Comparison of ENCODE assay signal across 30 mouse cellular contexts in the genomic region with DNA sequence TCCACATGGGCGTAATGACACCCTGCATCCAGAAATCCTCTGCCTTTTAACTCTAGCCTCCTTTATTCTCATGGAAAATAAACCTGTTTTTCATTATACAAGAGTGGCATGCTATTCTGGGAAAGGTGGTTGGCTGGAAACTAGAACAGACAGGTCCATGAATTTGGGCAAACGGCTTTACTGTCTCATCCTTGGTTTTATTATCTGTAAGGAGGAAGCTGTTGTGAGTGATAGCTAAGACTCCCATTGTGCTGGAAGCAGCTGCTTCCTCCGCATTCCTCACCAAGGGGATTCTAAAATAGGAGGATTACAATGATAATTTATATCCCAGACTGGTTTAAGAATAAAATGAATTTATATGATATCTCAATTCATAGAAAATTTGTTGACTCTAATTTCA.
A peak's percentile ranks its signal among the peaks of the same experiment; 100 is the strongest.
DNase-seq lines count a peak whose midpoint lies in the region; ATAC-seq lines count a peak whose summit lies in the region.
"Had no signal": no experiment of that assay in that cellular context is flagged by ENCODE, and none has a peak within 500 bp of the region (broad histone marks: within the 10 kb centered on the region; RNA-seq: fewer than 3 reads in every experiment).

No protein-coding gene starts in this region.

- no peaks in the 10 kb centered on the region for H3K36me3 ChIP-seq in forebrain, embryonic 15.5 days
- no peaks in the 10 kb centered on the region for H3K36me3 ChIP-seq in forebrain, embryonic 11.5 days (ENCODE audit: control insufficient read depth, insufficient read depth, low read length)
- no peaks in the 10 kb centered on the region for H3K36me3 ChIP-seq in hindbrain, embryonic 15.5 days
- no peaks in the 10 kb centered on the region for H3K36me3 ChIP-seq in hindbrain, embryonic 10.5 days
- no peaks in the 10 kb centered on the region for H3K36me3 ChIP-seq in midbrain, embryonic 14.5 days (ENCODE audit: control insufficient read depth, insufficient read depth, low read length)
- no peaks in the 10 kb centered on the region for H3K36me3 ChIP-seq in midbrain, embryonic 15.5 days (replicated peaks)
- H3K36me3 ChIP-seq: embryonic facial prominence, embryonic 12.5 days; heart, embryonic 13.5 days; lung, embryonic 15.5 days; midbrain, embryonic 10.5 days had no signal

- no peak for DNase-seq in forebrain, embryonic 11.5 days (ENCODE audit: low spot score)
- DNase-seq in hindbrain, embryonic 10.5 days (ENCODE audit: low spot score) = no peak
- DNase-seq in midbrain, embryonic 14.5 days = peak; percentile 9
- peak; percentile 31 for DNase-seq in telencephalon, adult 2 months (ENCODE audit: low read depth, low spot score)
- DNase-seq in adrenal gland, postnatal 14 days = no peak
- DNase-seq: adrenal gland, adult 2 months; cerebellum, adult 11-12 months; cerebellum, adult 9-11 months; embryo, embryonic 11 days; heart, adult 2 months; heart, postnatal 10 days; kidney, adult 8-10 months; kidney, postnatal 14 days; left cerebral cortex, postnatal 4 days; right cerebral cortex, postnatal 4 days; thymus, adult 2 months; thymus, postnatal 4 days had no signal

- H3K9ac ChIP-seq in forebrain, embryonic 15.5 days (replicated peaks) = no peak overlapping the region
- H3K9ac ChIP-seq in forebrain, embryonic 11.5 days (ENCODE audit: low read length) = no peak overlapping the region
- H3K9ac ChIP-seq in hindbrain, embryonic 15.5 days = no peak overlapping the region
- no peak overlapping the region for H3K9ac ChIP-seq in midbrain, embryonic 14.5 days (replicated peaks; ENCODE audit: low read length)
- H3K9ac ChIP-seq in midbrain, embryonic 15.5 days = no peak overlapping the region
- H3K9ac ChIP-seq: embryonic facial prominence, embryonic 12.5 days; heart, embryonic 13.5 days; lung, embryonic 15.5 days had no signal

- WGBS in forebrain, embryonic 15.5 days = 60% methylated on average over 3 of the region's 3 CpGs
- 78% methylated on average over 3 of the region's 3 CpGs for WGBS in forebrain, embryonic 11.5 days
- 66% methylated on average over 3 of the region's 3 CpGs for WGBS in hindbrain, embryonic 15.5 days
- whole genome bisulfite sequencing in hindbrain, embryonic 10.5 days = 79% methylated on average over 3 of the region's 3 CpGs
- 59% methylated on average over 3 of the region's 3 CpGs for WGBS in midbrain, embryonic 14.5 days
- 63% methylated on average over 3 of the region's 3 CpGs for WGBS in midbrain, embryonic 15.5 days

- H3K27me3 ChIP-seq in forebrain, embryonic 15.5 days = no peaks in the 10 kb centered on the region
- no peaks in the 10 kb centered on the region for H3K27me3 ChIP-seq in forebrain, embryonic 11.5 days (ENCODE audit: control insufficient read depth, insufficient read depth, low read length)
- H3K27me3 ChIP-seq in hindbrain, embryonic 15.5 days = no peaks in the 10 kb centered on the region
- no peaks in the 10 kb centered on the region for H3K27me3 ChIP-seq in hindbrain, embryonic 10.5 days (ENCODE audit: insufficient read depth, poor library complexity, severe bottlenecking)
- H3K27me3 ChIP-seq in midbrain, embryonic 14.5 days (ENCODE audit: control insufficient read depth, insufficient read depth, low read length) = no peaks in the 10 kb centered on the region
- H3K27me3 ChIP-seq in midbrain, embryonic 15.5 days (replicated peaks) = no peaks in the 10 kb centered on the region
- H3K27me3 ChIP-seq: CH12.LX; embryonic facial prominence, embryonic 12.5 days; heart, embryonic 13.5 days; lung, embryonic 15.5 days had no signal

- H3K9me3 ChIP-seq in forebrain, embryonic 15.5 days = no peaks in the 10 kb centered on the region
- no peaks in the 10 kb centered on the region for H3K9me3 ChIP-seq in forebrain, embryonic 11.5 days (ENCODE audit: control insufficient read depth, low read length)
- no peaks in the 10 kb centered on the region for H3K9me3 ChIP-seq in hindbrain, embryonic 15.5 days
- H3K9me3 ChIP-seq in hindbrain, embryonic 10.5 days = no peaks in the 10 kb centered on the region
- no peaks in the 10 kb centered on the region for H3K9me3 ChIP-seq in midbrain, embryonic 14.5 days (ENCODE audit: control insufficient read depth, low read length)
- no peaks in the 10 kb centered on the region for H3K9me3 ChIP-seq in midbrain, embryonic 15.5 days
- H3K9me3 ChIP-seq: embryonic facial prominence, embryonic 12.5 days; heart, embryonic 13.5 days; lung, embryonic 15.5 days; midbrain, embryonic 10.5 days had no signal

- H3K4me3 ChIP-seq in forebrain, embryonic 15.5 days = no peak overlapping the region
- no peak overlapping the region for H3K4me3 ChIP-seq in forebrain, embryonic 11.5 days (ENCODE audit: low read depth, low read length)
- no peak overlapping the region for H3K4me3 ChIP-seq in hindbrain, embryonic 15.5 days
- H3K4me3 ChIP-seq in hindbrain, embryonic 10.5 days = no peak overlapping the region
- H3K4me3 ChIP-seq in midbrain, embryonic 14.5 days (replicated peaks; ENCODE audit: low read depth, low read length) = no peak overlapping the region
- H3K4me3 ChIP-seq in midbrain, embryonic 15.5 days = no peak overlapping the region
- H3K4me3 ChIP-seq: embryonic facial prominence, embryonic 12.5 days; heart, adult 2 months; heart, embryonic 13.5 days; lung, embryonic 15.5 days; midbrain, embryonic 10.5 days; myocyte had no signal

- no peak overlapping the region for H3K4me2 ChIP-seq in forebrain, embryonic 15.5 days (replicated peaks)
- no peak overlapping the region for H3K4me2 ChIP-seq in forebrain, embryonic 11.5 days (ENCODE audit: low read depth, low read length, severe bottlenecking)
- no peak overlapping the region for H3K4me2 ChIP-seq in hindbrain, embryonic 15.5 days
- H3K4me2 ChIP-seq in midbrain, embryonic 14.5 days (ENCODE audit: low read length) = no peak overlapping the region
- H3K4me2 ChIP-seq in midbrain, embryonic 15.5 days = no peak overlapping the region
- H3K4me2 ChIP-seq: embryonic facial prominence, embryonic 12.5 days; heart, embryonic 13.5 days; liver, embryonic 11.5 days; lung, embryonic 15.5 days had no signal

- ATAC-seq in forebrain, embryonic 15.5 days (replicated peaks) = no peak
- no peak for ATAC-seq in forebrain, embryonic 11.5 days (replicated peaks; ENCODE audit: low FRiP score)
- no peak for ATAC-seq in hindbrain, embryonic 15.5 days (ENCODE audit: low FRiP score, low read depth)
- ATAC-seq in midbrain, embryonic 14.5 days (ENCODE audit: low FRiP score, low TSS enrichment) = no peak
- ATAC-seq in midbrain, embryonic 15.5 days (replicated peaks) = no peak
- ATAC-seq: activated CD4-positive, CD25-positive, alpha-beta regulatory T cell, adult 4 months; intestine, embryonic 16.5 days had no signal

- H3K27ac ChIP-seq in forebrain, embryonic 15.5 days (replicated peaks) = peak overlapping the region; percentile 16; the same call in 1 of the 2 replicates
- H3K27ac ChIP-seq in forebrain, embryonic 11.5 days (ENCODE audit: low read depth, low read length) = no peak overlapping the region
- 0 out of 2 replicates have a peak overlapping the region, but pooled peaks have one; percentile 14 for H3K27ac ChIP-seq in hindbrain, embryonic 15.5 days (replicated peaks)
- H3K27ac ChIP-seq in hindbrain, embryonic 10.5 days = no peak overlapping the region
- no peak overlapping the region for H3K27ac ChIP-seq in midbrain, embryonic 14.5 days (replicated peaks; ENCODE audit: low read depth, low read length)
- no peak overlapping the region for H3K27ac ChIP-seq in midbrain, embryonic 15.5 days
- H3K27ac ChIP-seq: embryonic facial prominence, embryonic 12.5 days; heart, adult 2 months; heart, embryonic 13.5 days; lung, embryonic 15.5 days; midbrain, embryonic 10.5 days; stomach, postnatal 0 days had no signal

- H3K4me1 ChIP-seq in forebrain, embryonic 15.5 days = 0 out of 2 replicates have a peak, but pooled peaks cover 3% of the 10 kb centered on the region
- no peaks in the 10 kb centered on the region for H3K4me1 ChIP-seq in forebrain, embryonic 11.5 days (replicated peaks; ENCODE audit: control insufficient read depth, insufficient read depth, low read length)
- no peaks in the 10 kb centered on the region for H3K4me1 ChIP-seq in hindbrain, embryonic 15.5 days (replicated peaks)
- no peaks in the 10 kb centered on the region for H3K4me1 ChIP-seq in hindbrain, embryonic 10.5 days (replicated peaks)
- H3K4me1 ChIP-seq in midbrain, embryonic 14.5 days (ENCODE audit: control insufficient read depth, insufficient read depth, low read length) = no peaks in the 10 kb centered on the region
- no peaks in the 10 kb centered on the region for H3K4me1 ChIP-seq in midbrain, embryonic 15.5 days
- H3K4me1 ChIP-seq: embryonic facial prominence, embryonic 12.5 days; lung, embryonic 15.5 days; midbrain, embryonic 10.5 days had no signal

Comparison
In these comparisons a context has a peak if more than half of its experiments do, and no peak if none do; other contexts are left out.
1. H3K27ac ChIP-seq: peak in forebrain, embryonic 15.5 days (single experiment) and hindbrain, embryonic 15.5 days (single experiment); none in forebrain, embryonic 11.5 days (single experiment), hindbrain, embryonic 10.5 days (single experiment), midbrain, embryonic 14.5 days (single experiment) and midbrain, embryonic 15.5 days (single experiment).
2. DNase-seq: peak in midbrain, embryonic 14.5 days (single experiment) and telencephalon, adult 2 months (single experiment); none in forebrain, embryonic 11.5 days (single experiment), hindbrain, embryonic 10.5 days (single experiment) and adrenal gland, postnatal 14 days (single experiment).